Mouse (Mus musculus) cerebellum, adult 2 months (tissue): ENCODE measurements around the gene Gm13276. TPM values are rescaled to one million over a fixed set of nuclear protein-coding genes. Genes with fewer than 3 reads are reported as not detected.
"Not testable (repeated sequence)": the region's sequence is repeated elsewhere in the genome, so short reads cannot be mapped to it uniquely, and the experiment has no call there.

Experiments used
- DNase-seq, 2 experiments: peaks; one replicate each; pipeline ENCODE4 v3.0.0; 2021
- H3K27ac ChIP-seq: fragments of 200-500 bp; 2 replicates; pipeline ENCODE4 v1.5.1; 2012; ENCODE audit warnings: low read length, control low read depth, inconsistent platforms; ENCODE audit not compliant: insufficient read depth
- H3K27me3 ChIP-seq: fragments of 200-500 bp; 2 replicates; pipeline ENCODE4 v1.6.1; 2012; ENCODE audit warnings: inconsistent platforms, mild to moderate bottlenecking, low read length, moderate library complexity; ENCODE audit not compliant: control insufficient read depth, insufficient read depth
- H3K4me1 ChIP-seq: fragments of 200-500 bp; 2 replicates; pipeline ENCODE4 v1.6.1; 2011; ENCODE audit warnings: low read length; ENCODE audit not compliant: control insufficient read depth, insufficient read depth
- H3K4me3 ChIP-seq: fragments of 200-500 bp; replicated peaks from 2 replicates; pipeline ENCODE3; 2011; ENCODE audit warnings: mild to moderate bottlenecking, low read depth, low read length, control low read depth; ENCODE audit not compliant: insufficient read depth
- CTCF ChIP-seq: fragments of 200-500 bp; IDR thresholded peaks from 2 replicates; pipeline ENCODE4 v1.5.1; 2011; ENCODE audit warnings: low read depth, mild to moderate bottlenecking, control low read depth, low read length, moderate library complexity, borderline replicate concordance; ENCODE audit not compliant: insufficient read depth
- POLR2A ChIP-seq: fragments of 200-500 bp; IDR thresholded peaks from 2 replicates; pipeline ENCODE4 v1.6.1; 2011; ENCODE audit warnings: low read length, control low read depth, borderline replicate concordance; ENCODE audit not compliant: insufficient read depth
- WGBS: fragments of 180-500 bp; shearing (Covaris S2); methylation state at CpG from one replicate; pipeline ENCODE4 v1.1.7; 2018; 5-methylcytosine and 5-hydroxymethylcytosine counted together
- polyA plus RNA-seq: library from polyadenylated mRNA; depleted of rRNA; stranded (reverse); fragments of >200 nt; gene quantifications from 2 replicates; pipeline ENCODE4 v1.2.3, GENCODE M21; 2012

The Gm13276 gene
- polyA plus RNA-seq, 1 experiment: not detected

DNA sequence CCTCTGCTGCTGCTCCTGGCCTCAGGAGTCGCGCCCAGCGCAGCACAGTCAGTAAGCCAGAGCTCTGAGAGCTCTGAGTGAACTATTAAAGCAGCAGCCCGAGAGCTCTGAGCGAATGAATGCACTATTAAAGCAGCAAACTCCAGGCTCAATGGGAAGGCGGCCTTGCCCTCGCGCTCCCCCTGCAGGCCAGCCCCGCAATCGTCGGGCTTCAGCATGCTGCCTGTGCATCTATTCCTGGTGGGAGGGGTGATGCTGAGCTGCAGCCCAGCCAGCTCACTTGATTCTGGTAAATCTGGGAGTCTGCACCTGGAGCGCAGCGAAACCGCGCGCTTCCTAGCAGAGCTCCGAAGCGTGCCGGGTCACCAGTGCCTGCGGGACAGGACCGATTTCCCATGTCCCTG is 27.9 kb upstream of the Gm13276 start:
- not testable (repeated sequence) for H3K27me3 ChIP-seq, H3K27ac ChIP-seq, H3K4me1 ChIP-seq
- peak; percentile 70 for TF ChIP-seq CTCF
- peak; percentile 20; the same call in 1 of the 2 replicates for TF ChIP-seq POLR2A
- H3K4me3 ChIP-seq: peak overlapping the region; percentile 70
- DNase-seq: peak; percentile 89 to 94
- WGBS: 0% methylated on average over 21 of the region's 21 CpGs

DNA sequence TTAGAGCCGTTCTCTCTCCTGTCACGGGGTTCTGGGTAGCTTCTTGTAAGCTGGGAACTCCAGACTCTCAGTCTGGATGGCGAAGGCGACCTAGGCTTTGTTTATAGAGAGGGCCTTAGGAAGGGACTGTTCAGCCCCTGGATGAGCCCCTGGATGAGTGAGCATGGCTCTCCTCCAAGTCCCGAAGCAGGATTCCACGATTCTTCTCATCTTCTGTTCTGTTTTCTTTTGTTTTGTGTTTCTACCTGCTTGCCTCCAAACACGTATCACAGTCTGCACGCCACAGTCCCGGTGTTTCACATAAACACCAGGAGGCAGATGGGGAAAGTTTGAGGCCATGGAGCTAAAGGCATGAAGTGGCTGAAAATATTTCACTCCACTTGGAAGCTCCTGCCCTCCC is 26.8 kb upstream of the Gm13276 start:
- H3K27ac ChIP-seq, H3K4me3 ChIP-seq, H3K27me3 ChIP-seq, H3K4me1 ChIP-seq, DNase-seq: not testable (repeated sequence)
- WGBS: 91% methylated on average over 9 of the region's 9 CpGs

DNA sequence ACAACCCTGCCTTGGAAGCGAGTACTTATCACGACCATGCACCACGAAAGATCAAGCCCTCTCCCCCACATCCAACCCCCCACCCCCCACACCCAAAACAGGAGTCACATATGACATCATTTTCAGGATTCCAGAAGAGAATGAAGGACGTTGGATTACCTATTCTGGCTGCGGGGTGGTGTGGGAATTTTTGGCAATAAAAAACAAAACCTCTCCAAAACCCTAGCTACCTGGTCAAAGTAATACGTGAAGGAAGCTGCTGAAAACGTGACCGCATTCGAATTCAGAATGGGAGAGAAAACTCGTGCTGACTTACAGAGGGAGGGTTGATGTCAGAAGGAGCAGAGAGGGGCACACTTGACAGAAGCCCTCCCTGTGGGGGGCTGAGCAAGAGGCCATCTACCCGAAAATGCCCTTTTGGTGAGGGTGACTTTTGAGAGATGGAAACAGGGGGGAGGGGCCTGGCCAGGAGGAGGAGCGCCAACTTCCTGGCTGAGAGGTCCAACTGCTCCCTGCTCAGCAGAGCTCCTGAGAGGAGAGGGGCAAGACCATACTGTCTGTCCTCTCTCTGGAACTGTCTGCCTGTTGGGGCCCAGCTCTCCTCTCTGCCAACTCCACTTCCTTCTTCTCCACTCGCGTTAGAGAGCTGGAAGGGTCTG is 25.8 kb upstream of the Gm13276 start, which contains the start of gene Gm13283:
Gene Gm13283 (plus strand): TSS at position 510 of the 659 bp plus-strand sequence.
- not testable (repeated sequence) for H3K4me1 ChIP-seq, H3K4me3 ChIP-seq, H3K27me3 ChIP-seq, H3K27ac ChIP-seq
- peak; percentile 45 to 47 for DNase-seq
- 24% methylated on average over 9 of the region's 14 CpGs for WGBS

DNA sequence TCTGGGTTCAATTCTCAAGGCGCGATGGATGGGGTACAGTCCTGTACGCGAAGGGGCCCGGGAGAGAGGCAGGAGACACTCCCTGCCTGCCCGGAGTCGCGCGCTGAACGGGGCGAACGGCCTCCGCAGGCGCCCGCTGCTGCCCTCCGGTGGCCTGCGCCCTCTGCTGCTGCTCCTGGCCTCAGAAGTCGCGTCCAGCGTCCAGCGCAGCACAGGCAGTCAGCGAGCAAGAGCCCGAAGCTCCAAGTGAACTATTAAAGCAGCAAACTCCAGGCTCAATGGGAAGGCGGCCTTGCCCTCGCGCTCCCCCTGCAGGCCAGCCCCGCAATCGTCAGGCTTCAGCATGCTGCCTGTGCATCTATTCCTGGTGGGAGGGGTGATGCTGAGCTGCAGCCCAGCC is 25.1 kb upstream of the Gm13276 start:
- not testable (repeated sequence) for H3K27ac ChIP-seq, H3K27me3 ChIP-seq, H3K4me1 ChIP-seq, H3K4me3 ChIP-seq
- DNase-seq: peak; percentile 74 to 79
- WGBS: under 1% methylated on average over 28 of the region's 28 CpGs

DNA sequence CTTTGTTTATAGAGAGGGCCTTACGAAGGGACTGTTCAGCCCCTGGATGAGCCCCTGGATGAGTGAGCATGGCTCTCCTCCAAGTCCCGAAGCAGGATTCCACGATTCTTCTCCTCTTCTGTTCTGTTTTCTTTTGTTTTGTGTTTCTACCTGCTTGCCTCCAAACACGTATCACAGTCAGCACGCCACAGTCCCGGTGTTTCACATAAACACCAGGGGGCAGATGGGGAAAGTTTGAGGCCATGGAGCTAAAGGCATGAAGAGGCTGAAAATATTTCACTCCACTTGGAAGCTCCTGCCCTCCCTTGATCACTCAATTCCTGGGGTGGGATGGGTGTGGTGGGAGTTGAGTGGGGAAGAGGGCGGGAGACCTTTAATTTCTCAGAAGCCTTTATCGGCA is 23.7 kb upstream of the Gm13276 start:
- not testable (repeated sequence) for H3K4me3 ChIP-seq, H3K27ac ChIP-seq, H3K4me1 ChIP-seq, H3K27me3 ChIP-seq
- WGBS: 72% methylated on average over 6 of the region's 8 CpGs
- DNase-seq: peak; percentile 72 to 74

DNA sequence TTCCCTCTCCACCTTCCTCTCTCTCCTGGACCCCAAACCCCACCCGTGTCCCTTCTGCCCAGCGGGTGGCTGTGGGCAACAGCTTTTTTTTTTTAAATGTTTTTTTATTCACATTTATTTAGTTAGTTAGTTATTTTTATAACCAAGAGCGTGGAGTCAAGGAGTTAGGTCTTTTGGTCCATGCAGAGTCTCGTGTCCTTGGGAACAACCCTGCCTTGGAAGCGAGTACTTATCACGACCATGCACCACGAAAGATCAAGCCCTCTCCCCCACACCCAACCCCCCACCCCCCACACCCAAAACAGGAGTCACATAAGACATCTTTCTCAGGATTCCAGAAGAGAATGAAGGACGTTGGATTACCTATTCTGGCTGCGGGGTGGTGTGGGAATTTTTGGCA is 23.2 kb upstream of the Gm13276 start:
- DNase-seq: peak; percentile 34 to 37
- H3K4me1 ChIP-seq, H3K4me3 ChIP-seq, H3K27ac ChIP-seq, H3K27me3 ChIP-seq: not testable (repeated sequence)
- 68% methylated on average over 9 of the region's 9 CpGs for WGBS

DNA sequence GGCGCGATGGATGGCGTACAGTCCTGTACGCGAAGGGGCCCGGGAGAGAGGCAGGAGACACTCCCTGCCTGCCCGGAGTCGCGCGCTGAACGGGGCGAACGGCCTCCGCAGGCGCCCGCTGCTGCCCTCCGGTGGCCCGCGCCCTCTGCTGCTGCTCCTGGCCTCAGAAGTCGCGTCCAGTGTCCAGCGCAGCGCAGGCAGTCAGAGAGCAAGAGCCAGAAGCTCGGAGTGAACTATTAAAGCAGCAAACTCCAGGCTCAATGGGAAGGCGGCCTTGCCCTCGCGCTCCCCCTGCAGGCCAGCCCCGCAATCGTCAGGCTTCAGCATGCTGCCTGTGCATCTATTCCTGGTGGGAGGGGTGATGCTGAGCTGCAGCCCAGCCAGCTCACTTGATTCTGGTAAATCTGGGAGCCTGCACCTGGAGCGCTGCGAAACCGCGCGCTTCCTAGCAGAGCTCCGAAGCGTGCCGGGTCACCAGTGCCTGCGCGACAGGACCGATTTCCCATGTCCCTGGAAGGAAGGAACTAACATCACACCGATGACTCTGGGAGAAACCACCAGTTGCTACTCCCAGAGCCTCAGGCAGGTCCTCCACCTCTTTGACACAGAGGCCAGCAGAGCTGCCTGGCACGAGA is 22.0 kb upstream of the Gm13276 start:
- not testable (repeated sequence) for H3K4me1 ChIP-seq, H3K27me3 ChIP-seq, H3K4me3 ChIP-seq, H3K27ac ChIP-seq
- peak; percentile 33; the same call in 1 of the 2 replicates for TF ChIP-seq CTCF
- 3% methylated on average over 40 of the region's 42 CpGs for WGBS
- peak; percentile 60 to 73 for DNase-seq

DNA sequence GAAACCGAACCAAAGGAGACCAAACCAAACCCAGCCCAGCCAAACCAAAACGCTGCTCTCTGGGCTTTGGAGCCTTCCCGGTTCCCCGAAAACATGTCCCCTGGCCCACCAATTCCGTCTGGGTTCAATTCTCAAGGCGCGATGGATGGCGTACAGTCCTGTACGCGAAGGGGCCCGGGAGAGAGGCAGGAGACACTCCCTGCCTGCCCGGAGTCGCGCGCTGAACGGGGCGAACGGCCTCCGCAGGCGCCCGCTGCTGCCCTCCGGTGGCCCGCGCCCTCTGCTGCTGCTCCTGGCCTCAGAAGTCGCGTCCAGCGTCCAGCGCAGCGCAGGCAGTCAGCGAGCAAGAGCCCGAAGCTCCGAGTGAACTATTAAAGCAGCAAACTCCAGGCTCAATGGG is 12.0 kb upstream of the Gm13276 start, which contains the start of gene Gm13290:
Gene Gm13290 (plus strand): TSS at position 301 of the 400 bp plus-strand sequence.
- H3K4me3 ChIP-seq, H3K27ac ChIP-seq, H3K27me3 ChIP-seq, H3K4me1 ChIP-seq, DNase-seq: not testable (repeated sequence)
- WGBS: no CpG with 5 or more reads among the region's 32 CpGs

DNA sequence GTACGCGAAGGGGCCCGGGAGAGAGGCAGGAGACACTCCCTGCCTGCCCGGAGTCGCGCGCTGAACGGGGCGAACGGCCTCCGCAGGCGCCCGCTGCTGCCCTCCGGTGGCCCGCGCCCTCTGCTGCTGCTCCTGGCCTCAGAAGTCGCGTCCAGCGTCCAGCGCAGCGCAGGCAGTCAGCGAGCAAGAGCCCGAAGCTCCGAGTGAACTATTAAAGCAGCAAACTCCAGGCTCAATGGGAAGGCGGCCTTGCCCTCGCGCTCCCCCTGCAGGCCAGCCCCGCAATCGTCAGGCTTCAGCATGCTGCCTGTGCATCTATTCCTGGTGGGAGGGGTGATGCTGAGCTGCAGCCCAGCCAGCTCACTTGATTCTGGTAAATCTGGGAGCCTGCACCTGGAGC is 8.9 kb upstream of the Gm13276 start, which contains the start of gene Gm13289:
Gene Gm13289 (plus strand): TSS at position 301 of the 400 bp plus-strand sequence.
- H3K27me3 ChIP-seq, DNase-seq, H3K4me3 ChIP-seq, H3K27ac ChIP-seq, H3K4me1 ChIP-seq: not testable (repeated sequence)
- WGBS: no CpG with 5 or more reads among the region's 29 CpGs

DNA sequence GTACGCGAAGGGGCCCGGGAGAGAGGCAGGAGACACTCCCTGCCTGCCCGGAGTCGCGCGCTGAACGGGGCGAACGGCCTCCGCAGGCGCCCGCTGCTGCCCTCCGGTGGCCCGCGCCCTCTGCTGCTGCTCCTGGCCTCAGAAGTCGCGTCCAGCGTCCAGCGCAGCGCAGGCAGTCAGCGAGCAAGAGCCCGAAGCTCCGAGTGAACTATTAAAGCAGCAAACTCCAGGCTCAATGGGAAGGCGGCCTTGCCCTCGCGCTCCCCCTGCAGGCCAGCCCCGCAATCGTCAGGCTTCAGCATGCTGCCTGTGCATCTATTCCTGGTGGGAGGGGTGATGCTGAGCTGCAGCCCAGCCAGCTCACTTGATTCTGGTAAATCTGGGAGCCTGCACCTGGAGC is 6.0 kb upstream of the Gm13276 start, which contains the start of gene Gm13272:
Gene Gm13272 (plus strand): TSS at position 301 of the 400 bp plus-strand sequence.
- no CpG with 5 or more reads among the region's 29 CpGs for WGBS
- H3K4me3 ChIP-seq, DNase-seq: not testable (repeated sequence)

DNA sequence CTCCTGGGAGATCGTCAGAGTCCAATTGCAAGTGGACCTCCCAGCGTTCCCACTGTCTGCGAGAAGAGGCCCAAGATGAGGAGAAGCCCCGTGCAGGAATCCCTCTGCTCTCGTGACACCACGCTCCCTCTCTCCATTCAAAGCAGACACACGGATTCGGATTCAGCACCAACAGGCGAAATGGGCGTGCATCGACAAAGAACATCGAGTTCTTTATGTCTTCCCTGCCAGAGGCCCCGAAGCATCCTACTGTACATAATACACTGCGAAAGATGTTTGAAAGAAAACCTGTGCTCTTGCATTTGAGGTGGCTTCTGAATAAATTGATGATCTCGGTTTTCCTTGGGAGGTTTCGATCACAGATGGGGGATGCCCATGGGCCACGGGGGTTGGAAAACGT is 5.2 kb upstream of the Gm13276 start:
- WGBS: 49% methylated on average over 16 of the region's 18 CpGs
- not testable (repeated sequence) for DNase-seq, H3K27me3 ChIP-seq, H3K4me1 ChIP-seq, H3K27ac ChIP-seq, H3K4me3 ChIP-seq

More for the DNA sequence above, 6.0 kb upstream of the Gm13276 start, which contains the start of gene Gm13272:
- H3K27ac ChIP-seq, H3K27me3 ChIP-seq, H3K4me1 ChIP-seq: not testable (repeated sequence)

DNA sequence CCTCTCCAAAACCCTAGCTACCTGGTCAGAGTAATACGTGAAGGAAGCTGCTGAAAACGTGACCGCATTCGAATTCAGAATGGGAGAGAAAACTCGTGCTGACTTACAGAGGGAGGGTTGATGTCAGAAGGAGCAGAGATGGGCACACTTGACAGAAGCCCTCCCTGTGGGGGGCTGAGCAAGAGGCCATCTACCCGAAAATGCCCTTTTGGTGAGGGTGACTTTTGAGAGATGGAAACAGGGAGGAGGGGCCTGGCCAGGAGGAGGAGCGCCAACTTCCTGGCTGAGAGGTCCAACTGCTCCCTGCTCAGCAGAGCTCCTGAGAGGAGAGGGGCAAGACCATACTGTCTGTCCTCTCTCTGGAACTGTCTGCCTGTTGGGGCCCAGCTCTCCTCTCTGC is 3.7 kb upstream of the Gm13276 start, which contains the start of gene Ifnz:
Gene Ifnz (plus strand): TSS at position 301 of the 400 bp plus-strand sequence.
- not testable (repeated sequence) for DNase-seq, H3K27me3 ChIP-seq, H3K4me3 ChIP-seq, H3K27ac ChIP-seq, H3K4me1 ChIP-seq
- WGBS: 19% methylated on average over 4 of the region's 7 CpGs
